Mouse (Mus musculus) ovary, adult 10 weeks (tissue): ENCODE measurements around the gene Tnks1bp1. TPM values are rescaled to one million over a fixed set of nuclear protein-coding genes. Genes with fewer than 3 reads are reported as not detected.

Experiments used
- polyA plus RNA-seq: library from polyadenylated mRNA; stranded (reverse); fragments of 350-450 nt; fragmentation: Illumina TruSeq; extraction: RNeasy Lipid Tissue Mini Kit (QIAGEN cat#74804); gene quantifications from one replicate; pipeline ENCODE4 v1.2.3, GENCODE M21; 2014

Gene Tnks1bp1
- polyA plus RNA-seq, result 0.43 TPM

DNA sequence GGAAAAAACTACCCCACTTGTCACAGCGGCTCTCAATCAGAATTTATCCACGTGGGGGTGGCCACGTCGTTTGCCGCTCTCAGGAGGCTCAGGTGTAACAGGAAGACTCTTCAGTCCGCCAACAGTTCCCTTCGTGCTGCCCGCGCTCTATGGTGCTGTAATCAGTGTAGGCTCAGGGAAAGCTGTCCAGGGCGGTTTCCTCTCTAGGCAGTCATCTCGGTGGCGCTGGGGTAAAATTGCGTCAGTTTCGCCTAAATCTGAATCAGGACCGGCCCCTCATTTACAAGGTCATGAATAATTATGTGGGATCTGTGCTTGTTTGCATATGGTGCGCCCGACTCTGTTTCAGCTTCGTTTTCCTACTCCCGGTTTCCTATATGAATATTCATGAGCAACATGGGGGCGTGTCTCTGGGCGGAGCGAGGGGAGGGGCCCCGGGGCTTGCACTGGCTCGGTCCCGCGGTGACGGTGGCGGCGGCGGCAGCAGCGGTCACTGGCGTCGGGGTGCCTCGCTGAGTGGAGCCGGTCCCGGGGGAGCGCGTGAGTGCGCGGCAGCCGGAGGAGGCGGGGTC, at the start of gene Tnks1bp1:
TSS of gene Tnks1bp1 (plus strand) at position 427 of the 572 bp plus-strand sequence.

DNA sequence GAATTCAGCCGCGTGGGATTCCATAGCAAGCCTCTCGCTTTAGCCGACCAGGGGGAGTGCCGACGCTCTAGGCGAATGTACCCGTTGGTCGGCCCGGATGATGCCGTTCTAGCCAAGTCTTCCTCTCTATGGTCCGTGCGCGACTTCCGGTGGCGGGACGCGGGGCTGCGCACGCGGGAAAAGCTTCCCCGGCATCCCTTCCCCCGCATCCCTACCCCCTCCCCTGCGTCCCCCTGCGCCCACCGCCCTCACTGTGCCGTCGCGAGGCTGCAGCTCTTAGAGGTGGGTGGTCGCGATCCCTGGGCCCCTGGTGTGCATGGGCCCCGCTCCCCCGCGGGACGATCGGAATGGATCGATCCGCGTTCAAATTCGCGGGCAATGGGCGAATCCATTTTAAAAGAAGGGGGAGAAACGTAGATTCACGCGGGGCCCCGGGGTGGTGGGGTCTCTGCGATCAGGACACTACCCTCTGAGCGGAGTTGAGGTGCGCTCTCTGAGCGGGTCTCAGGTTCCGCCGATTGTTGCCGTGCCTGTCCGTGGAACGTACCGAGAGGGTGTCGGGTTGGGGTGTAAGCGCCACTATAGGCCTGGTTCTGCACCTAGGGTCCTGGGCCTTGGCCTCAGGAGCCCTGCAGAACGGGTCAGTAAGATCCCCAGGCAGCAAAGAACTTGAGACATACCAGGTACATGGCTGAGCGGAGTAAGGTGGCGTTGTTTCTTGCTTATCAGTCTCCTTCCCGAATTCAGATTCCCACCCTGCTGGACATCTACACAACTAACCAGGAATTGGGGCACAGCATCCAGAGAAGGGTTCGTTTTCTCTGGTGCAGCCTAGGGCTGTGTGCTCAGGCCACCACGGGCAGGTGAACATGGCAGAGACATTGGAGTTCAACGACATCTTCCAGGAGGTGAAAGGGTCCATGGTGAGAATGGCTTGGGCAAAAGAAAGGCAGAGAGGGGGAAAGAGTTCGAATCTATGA, 10.5 kb upstream of the Tnks1bp1 start, which contains the start of the genes Ssrp1 and P2rx3:
TSS of gene Ssrp1 (plus strand) at position 188 of the 980 bp plus-strand sequence.
TSS of gene P2rx3 (minus strand) at position 416 of the 980 bp plus-strand sequence.

Other genes with a start within 250 kb of the Tnks1bp1 start
- 25.2 TPM for gene Ube2l6, start 249.2 kb upstream of the Tnks1bp1 start, polyA plus RNA-seq
- not detected for gene Smtnl1, start 225.4 kb upstream of the Tnks1bp1 start, polyA plus RNA-seq
- 2.7 TPM for gene Timm10, start 221.0 kb upstream of the Tnks1bp1 start, polyA plus RNA-seq
- gene Slc43a1, start 209.2 kb upstream of the Tnks1bp1 start, polyA plus RNA-seq, result 2.0 TPM
- not detected for gene Rtn4rl2, start 161.3 kb upstream of the Tnks1bp1 start, polyA plus RNA-seq
- gene Slc43a3, start 111.4 kb upstream of the Tnks1bp1 start, polyA plus RNA-seq, result 39.9 TPM
- gene Prg2, start 67.6 kb upstream of the Tnks1bp1 start, polyA plus RNA-seq, result not detected
- not detected for gene Prg3, start 59.8 kb upstream of the Tnks1bp1 start, polyA plus RNA-seq
- 178 TPM for gene Ssrp1, start 10.8 kb upstream of the Tnks1bp1 start, polyA plus RNA-seq
- not detected for gene P2rx3, start 10.6 kb upstream of the Tnks1bp1 start, polyA plus RNA-seq
- gene Aplnr, start 88.2 kb downstream of the Tnks1bp1 start, polyA plus RNA-seq, result 28.1 TPM
- 11.3 TPM for gene Lrrc55, start 149.2 kb downstream of the Tnks1bp1 start, polyA plus RNA-seq